In the genomic region with DNA sequence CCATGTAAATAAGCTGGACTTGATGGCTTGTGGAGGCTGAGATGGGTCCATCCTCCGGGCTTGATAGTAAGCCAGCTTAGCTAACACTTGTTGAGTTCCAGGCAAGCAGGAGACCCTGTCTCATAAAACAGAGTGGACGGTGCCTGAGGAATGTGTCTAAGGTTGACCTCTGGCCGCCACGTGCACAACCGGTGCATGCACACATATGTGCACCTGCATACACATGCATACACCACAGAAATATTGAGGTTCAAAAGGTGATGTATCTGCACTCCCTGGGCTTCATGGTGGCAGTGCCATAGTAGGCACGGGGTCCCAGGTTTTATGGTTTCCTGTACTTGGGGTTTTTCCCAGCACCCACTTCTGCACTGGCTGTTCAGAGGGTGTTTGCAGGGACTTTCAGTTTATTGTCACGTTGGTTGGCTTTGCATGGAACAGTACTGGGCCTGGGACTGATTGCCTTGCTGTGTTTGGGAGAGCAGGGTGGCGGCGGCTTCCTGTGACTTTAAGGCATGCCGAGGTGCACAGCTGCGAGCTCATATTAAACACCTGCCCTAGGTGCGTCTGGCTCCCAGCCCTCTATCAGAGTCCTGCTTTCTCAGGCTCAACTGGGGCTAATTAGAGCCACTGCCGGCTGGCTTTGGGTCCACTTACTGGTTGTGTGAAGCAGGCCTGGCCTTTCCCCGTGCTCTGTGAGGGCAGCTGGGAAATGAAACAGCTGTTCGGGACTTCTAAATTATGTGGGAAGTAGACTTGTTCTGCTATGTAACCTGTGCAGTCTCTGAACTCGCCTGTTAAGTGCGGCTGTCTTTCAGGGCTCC, we compare ENCODE assay signal across 9 mouse cellular contexts. TPM values are rescaled to one million over a fixed set of nuclear protein-coding genes. Genes with fewer than 3 reads are reported as not detected.
DNase-seq lines count a peak whose midpoint lies in the region; ATAC-seq lines count a peak whose summit lies in the region.
"Had no signal": no experiment of that assay in that cellular context is flagged by ENCODE, and none has a peak within 500 bp of the region (broad histone marks: within the 10 kb centered on the region; RNA-seq: fewer than 3 reads in every experiment).

No protein-coding gene starts in this region.

- H3K4me3 ChIP-seq in intestine, embryonic 14.5 days (ENCODE audit: low read depth, low read length) = no peak overlapping the region
- H3K4me3 ChIP-seq in liver, embryonic 15.5 days (replicated peaks) = no peak overlapping the region

- peak overlapping the region; percentile 13; the same call in 1 of the 2 replicates for H3K4me2 ChIP-seq in intestine, embryonic 14.5 days (ENCODE audit: low read length)
- H3K4me2 ChIP-seq in liver, embryonic 15.5 days = peak overlapping the region; percentile 5; the same call in 1 of the 2 replicates

- intact Hi-C loops in left cerebral cortex, postnatal 4 days (cut with DNase I) = no loop called here

- H3K9me3 ChIP-seq in intestine, embryonic 14.5 days (ENCODE audit: control insufficient read depth, low read length) = no peaks in the 10 kb centered on the region
- no peaks in the 10 kb centered on the region for H3K9me3 ChIP-seq in liver, embryonic 15.5 days (replicated peaks)

- 44% methylated on average over 17 of the region's 17 CpGs for WGBS in intestine, embryonic 14.5 days
- WGBS in liver, embryonic 15.5 days (ENCODE audit: insufficient replicate concordance) = 59% methylated on average over 17 of the region's 17 CpGs

- H3K36me3 ChIP-seq in intestine, embryonic 14.5 days (ENCODE audit: control insufficient read depth, insufficient read depth, low read length) = no peaks in the 10 kb centered on the region
- H3K36me3 ChIP-seq in liver, embryonic 15.5 days (replicated peaks) = no peaks in the 10 kb centered on the region

- ATAC-seq in intestine, embryonic 14.5 days (replicated peaks; ENCODE audit: low FRiP score, low TSS enrichment, low read depth) = peak; percentile 54
- no peak for ATAC-seq in liver, embryonic 15.5 days (ENCODE audit: insufficient read depth)

- H3K4me1 ChIP-seq in intestine, embryonic 14.5 days (replicated peaks; ENCODE audit: control insufficient read depth, insufficient read depth, low read length) = peaks cover 20% of the 10 kb centered on the region
- H3K4me1 ChIP-seq in liver, embryonic 15.5 days (replicated peaks) = peaks cover 43% of the 10 kb centered on the region

- H3K27me3 ChIP-seq in intestine, embryonic 14.5 days (replicated peaks; ENCODE audit: control insufficient read depth, insufficient read depth, low read length) = no peaks in the 10 kb centered on the region
- no peaks in the 10 kb centered on the region for H3K27me3 ChIP-seq in liver, embryonic 15.5 days

- DNase-seq in CD4-positive helper T cell, adult 2 months (ENCODE audit: low read depth, low spot score) = peak; percentile 39
- peak; percentile 23 for DNase-seq in T-cell, adult 2 months (ENCODE audit: low spot score)
- peak; percentile 63 for DNase-seq in intestine, embryonic 14.5 days (ENCODE audit: low spot score)
- DNase-seq in cerebellum, adult 8-10 months = no peak
- DNase-seq in adrenal gland, postnatal 25 days = no peak
- DNase-seq in left cerebral cortex, postnatal 4 days = no peak
- DNase-seq in cerebellum, postnatal 36 days = no peak
- DNase-seq: gastrocnemius, postnatal 36 days had no signal

- peak overlapping the region; percentile 43; the same call in 1 of the 2 replicates for H3K27ac ChIP-seq in intestine, embryonic 14.5 days (ENCODE audit: low read depth)
- H3K27ac ChIP-seq in liver, embryonic 15.5 days (replicated peaks) = peak overlapping the region; percentile 57

- no peak overlapping the region for H3K9ac ChIP-seq in intestine, embryonic 14.5 days (ENCODE audit: low read length)
- H3K9ac ChIP-seq in liver, embryonic 15.5 days = no peak overlapping the region

RNA-seq across cellular contexts. Expression of a gene that starts 19.5 kb away (rescaled TPM):
- polyA plus RNA-seq in intestine, embryonic 14.5 days (2014; fragmentation: Nextera tagmentation; extraction: Ambion mirVana) = 42.9 and 48.6 TPM in 2 replicates
- 20.3 and 22.2 TPM in 2 replicates for polyA plus RNA-seq in liver, embryonic 15.5 days (2015; fragmentation: Nextera tagmentation; extraction: Ambion mirVana)
- total RNA-seq in adrenal gland, postnatal 25 days (2021) = 14.4 and 17.2 TPM in 2 replicates
- 10 to 100 TPM; 28.7 to 49.3 TPM for total RNA-seq in left cerebral cortex, postnatal 4 days (2021)

Comparison
In these comparisons a context has a peak if more than half of its experiments do, and no peak if none do; other contexts are left out.
1. DNase-seq: peak in CD4-positive helper T cell, adult 2 months (single experiment), T-cell, adult 2 months (single experiment) and intestine, embryonic 14.5 days (single experiment); none in cerebellum, adult 8-10 months (single experiment), adrenal gland, postnatal 25 days (single experiment), left cerebral cortex, postnatal 4 days (single experiment) and cerebellum, postnatal 36 days (0 of 2).